Mouse (Mus musculus): ENCODE data around the gene Myl10.
A peak's percentile ranks its signal among the peaks of the same experiment; 100 is the strongest.
"Not testable (repeated sequence)": the region's sequence is repeated elsewhere in the genome, so short reads cannot be mapped to it uniquely, and the experiment has no call there.

Gene Myl10

GRCm38 (mm10) chr5:136705532-136705931 lies 12.6 kb downstream of the Myl10 start:
- DNase-seq (ENCODE audit: low read depth, low spot score), result no peak

DNA sequence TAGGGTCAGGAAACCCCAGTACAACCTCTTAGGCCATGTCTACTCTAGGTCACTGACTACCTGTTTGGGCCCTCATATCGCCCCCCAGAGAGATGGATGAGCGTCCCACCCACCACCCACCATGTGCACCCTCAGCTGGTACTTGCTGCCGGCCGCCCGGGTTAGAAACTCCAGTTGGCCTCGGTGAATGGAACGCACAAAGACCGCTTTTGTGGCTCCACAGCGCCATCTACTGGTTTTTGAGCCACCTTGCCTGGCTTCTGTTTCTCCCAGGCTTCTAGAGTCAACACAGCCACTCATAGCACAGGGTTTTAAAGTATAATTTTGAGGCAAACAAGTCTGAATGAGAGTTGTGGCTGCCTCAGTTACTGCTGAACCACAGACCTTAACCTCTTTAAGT lies 13.9 kb downstream of the Myl10 start:
- peak; percentile 51 for DNase-seq (ENCODE audit: low read depth, low spot score)

GRCm38 (mm10) chr5:136708116-136708515 lies 15.2 kb downstream of the Myl10 start:
- no peak for DNase-seq (ENCODE audit: low read depth, low spot score)

DNA sequence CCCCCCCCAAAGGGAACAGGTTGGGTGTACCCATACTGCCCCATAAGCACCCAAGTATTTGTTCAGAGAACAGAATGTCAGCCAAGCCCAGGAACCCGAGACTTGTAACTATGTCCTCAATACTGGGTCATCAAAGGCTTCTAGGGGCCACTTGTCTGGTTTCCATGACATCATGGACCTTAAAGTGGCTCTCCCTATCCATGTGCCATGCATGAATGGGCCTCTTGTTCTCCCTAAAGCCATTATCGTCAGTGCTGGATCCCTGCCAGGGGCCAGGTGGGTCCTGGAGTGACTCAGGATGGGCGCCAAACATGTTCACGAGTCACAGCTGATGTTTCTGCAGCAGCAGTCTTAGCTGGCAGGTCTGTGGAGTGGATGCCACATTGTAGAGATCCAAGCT lies 17.8 kb downstream of the Myl10 start:
- no peak for DNase-seq (ENCODE audit: low read depth, low spot score)

DNA sequence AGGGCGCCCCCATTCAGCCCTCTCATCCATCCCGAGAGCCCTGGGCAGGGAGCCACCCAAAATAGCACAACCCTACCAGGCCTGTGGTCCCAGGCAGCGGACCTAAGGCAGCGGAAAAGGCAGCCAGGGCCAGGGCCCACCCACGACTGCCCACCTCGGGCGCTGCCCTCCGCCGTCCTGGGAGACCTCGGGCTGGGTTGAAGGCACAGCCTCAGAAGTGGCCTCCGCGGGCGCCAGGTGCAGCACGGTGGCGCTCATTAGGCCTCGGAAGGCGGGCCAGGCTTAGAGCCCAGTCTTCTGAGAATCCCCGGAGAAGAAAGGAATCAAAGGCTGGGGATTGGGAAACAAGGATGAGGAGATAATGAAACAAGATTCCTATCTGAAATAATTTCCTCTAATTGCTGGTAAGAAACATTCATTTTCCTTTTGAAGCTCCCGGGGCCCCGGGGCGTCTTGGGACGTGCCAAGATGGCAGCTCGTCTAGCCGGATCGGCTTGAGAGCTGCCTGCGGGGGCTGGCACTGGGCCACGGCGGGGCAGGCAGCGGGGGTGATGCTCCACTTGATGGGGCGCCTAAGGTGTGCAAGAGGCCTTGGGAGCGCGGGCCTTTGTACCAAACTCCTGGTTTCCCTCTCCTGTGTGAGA lies 21.4 kb downstream of the Myl10 start:
- no peak for DNase-seq (ENCODE audit: low read depth, low spot score)

- DNase-seq (ENCODE audit: low read depth, low spot score), result no peak
These were observed 21.9 kb downstream of the Myl10 start for GRCm38 (mm10) chr5:136714879-136715278.

GRCm38 (mm10) chr5:136716696-136717572 lies 24.0 kb downstream of the Myl10 start:
- no peak for DNase-seq (ENCODE audit: low read depth, low spot score)

DNA sequence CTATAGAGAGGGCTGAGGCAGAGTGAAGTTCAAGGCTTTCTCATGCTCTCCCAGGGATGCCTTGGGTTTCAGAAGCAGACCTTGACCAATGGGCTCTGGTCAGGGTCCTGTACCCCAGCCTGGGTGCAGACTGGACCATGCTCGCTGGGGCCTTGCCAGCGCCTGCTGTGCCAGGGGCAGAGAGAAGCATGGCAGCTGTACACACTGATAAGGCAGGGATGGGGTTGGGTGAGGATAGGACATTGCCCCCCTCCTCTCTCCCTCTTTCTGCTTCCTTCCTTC lies 24.6 kb downstream of the Myl10 start:
- no peak for DNase-seq (ENCODE audit: low read depth, low spot score)

DNA sequence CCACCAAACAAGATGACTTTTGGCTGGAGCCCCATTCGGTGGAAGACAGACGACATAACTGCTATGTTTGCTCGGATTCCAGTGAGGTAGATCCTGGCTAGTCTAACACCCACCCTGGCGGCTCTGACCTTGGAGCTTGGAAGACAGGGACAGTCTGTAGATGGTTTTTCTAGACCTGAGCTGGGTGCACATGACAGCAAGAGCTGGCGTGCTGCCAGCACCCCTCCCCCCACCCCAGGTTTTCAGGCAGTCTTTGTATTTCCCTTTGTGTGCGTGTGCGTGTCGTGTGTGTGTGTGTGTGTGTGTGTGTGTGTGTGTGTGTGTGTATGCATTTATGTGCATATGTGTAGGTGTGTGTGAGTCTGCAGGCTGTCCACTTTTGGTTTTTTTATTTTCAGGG lies 25.7 kb downstream of the Myl10 start:
- no peak for DNase-seq (ENCODE audit: low read depth, low spot score)

GRCm38 (mm10) chr5:136721596-136721995 lies 28.6 kb downstream of the Myl10 start:
- no peak for DNase-seq (ENCODE audit: low read depth, low spot score)

- not testable (repeated sequence) for DNase-seq (ENCODE audit: low read depth, low spot score)
These were observed 33.3 kb downstream of the Myl10 start for GRCm38 (mm10) chr5:136726271-136726670.

DNA sequence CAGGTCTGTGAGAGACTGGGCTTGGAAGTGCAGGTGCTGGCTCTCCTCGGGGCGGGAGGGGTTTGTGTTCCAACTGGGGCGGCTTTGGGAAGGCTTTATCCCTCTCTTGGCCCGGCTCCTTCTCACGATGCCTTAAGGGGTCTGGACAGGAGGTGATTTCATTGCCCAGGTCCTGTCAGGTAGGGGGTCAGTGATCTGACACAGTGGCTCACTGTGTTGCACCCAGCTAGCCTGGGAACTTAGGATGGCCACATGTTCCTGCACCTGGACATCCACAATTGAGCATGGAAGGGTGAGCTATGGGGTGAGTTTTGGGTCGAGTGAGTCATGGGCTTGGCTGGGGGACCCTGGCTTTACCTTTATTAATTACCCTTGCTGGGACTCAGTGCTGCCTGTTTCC lies 46.0 kb downstream of the Myl10 start:
- DNase-seq (ENCODE audit: low read depth, low spot score), result no peak

DNA sequence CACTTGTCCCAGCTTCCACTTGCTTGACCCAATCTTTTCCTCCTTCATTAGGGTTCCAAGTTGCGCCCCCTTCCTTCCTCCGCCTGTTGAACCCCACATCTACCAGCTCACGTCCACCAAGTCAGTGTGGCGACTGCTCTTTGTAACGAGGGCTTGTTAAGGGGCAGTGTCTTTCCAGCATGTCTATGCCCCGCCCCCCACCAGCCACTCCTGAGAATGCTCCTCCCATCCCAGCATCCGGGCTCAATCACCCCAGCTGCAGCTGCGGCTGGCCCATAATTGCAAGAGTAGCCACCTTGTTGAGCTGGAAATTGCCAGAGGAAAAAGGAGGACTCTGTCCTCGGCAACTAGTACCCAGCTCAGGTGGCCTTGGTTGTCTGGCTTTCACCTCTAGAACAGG lies 53.6 kb downstream of the Myl10 start:
- DNase-seq (ENCODE audit: low read depth, low spot score), result no peak
